Mouse (Mus musculus): ENCODE measurements around the gene Wnt9b.
"Not testable (repeated sequence)": the region's sequence is repeated elsewhere in the genome, so short reads cannot be mapped to it uniquely, and the experiment has no call there.

Gene Wnt9b

DNA sequence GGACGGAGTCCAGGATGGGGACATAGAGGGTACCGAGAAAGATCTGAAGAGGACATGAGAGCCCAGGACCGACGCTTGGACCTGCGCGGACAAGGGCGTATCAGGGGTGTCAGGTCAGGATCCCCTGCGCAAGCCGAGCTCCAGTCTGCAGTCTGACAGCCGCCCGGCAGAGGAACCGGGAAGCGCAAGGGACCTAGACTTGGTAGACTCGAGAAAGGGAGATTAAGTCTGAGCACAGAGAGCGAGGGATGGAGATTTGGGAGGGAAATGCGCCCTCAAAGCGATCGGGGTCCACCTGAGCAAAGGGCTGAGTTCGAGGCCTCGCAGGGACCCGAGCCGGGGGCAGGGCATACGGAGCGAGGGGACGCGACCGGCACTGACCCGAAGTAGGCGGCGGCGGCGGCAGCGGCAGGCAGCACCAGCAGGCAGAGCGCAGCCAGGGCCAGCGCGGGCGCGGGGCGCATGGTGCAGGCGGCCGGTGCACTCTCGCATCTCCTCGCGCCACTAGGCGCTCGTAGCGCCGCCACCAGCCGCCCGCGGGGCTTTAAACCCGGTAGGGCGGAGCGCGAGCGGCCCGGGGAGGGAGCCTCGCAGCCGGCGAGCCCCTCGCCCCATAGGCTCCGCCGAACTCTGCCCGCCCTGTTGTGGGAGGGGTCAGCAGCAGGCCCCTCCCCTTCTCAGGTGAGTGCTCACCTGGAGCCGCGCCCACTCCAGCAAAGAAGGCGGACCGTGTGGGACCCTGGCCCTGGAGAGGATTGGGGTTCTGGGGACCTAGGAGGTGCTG lies at the start of gene Wnt9b:
Wnt9b (minus strand) TSS at position 516 of the 784 bp plus-strand sequence.
- peak in 1 of 2 experiments; percentile 29 for DNase-seq (ENCODE audit: low spot score in 2 of 2)

DNA sequence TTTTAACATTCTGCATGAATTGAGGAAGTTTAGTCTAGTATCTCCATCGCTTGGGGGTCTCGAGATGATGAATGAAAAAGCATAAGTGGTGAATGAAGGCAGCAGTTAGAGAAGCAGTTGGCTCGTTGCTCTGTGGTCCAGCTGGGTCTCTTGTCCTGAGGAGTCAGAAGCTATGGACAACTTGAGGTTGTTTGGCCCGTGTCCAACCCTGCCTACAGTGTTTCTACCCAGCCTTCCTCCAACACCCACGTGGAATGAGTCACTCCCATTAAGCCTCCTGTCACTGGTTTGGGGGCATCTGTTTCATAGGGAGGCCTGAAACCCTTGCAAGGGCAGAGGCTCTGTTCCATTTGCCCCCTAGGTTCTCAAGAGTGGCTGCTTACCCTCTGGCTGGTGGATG lies 40.3 kb upstream of the Wnt9b start:
- no peak for DNase-seq (ENCODE audit: low spot score in 2 of 2)

- DNase-seq (ENCODE audit: low spot score in 2 of 2), result no peak
These were observed 30.5 kb upstream of the Wnt9b start for GRCm38 (mm10) chr11:103780152-103780551.

GRCm38 (mm10) chr11:103774228-103774530 lies 24.6 kb upstream of the Wnt9b start:
- DNase-seq (ENCODE audit: low spot score in 2 of 2), result no peak

- DNase-seq (ENCODE audit: low spot score in 2 of 2), result peak in 1 of 2 experiments; percentile 8
These were observed 24.0 kb upstream of the Wnt9b start, which contains the start of gene Wnt3 for GRCm38 (mm10) chr11:103773387-103774227. Wnt3 (plus strand) TSS chr11:103774150.

- no peak for DNase-seq (ENCODE audit: low spot score in 2 of 2)
These were observed 23.1 kb upstream of the Wnt9b start for GRCm38 (mm10) chr11:103772505-103773386.

- no peak for DNase-seq (ENCODE audit: low spot score in 2 of 2)
These were observed 21.7 kb upstream of the Wnt9b start for GRCm38 (mm10) chr11:103771160-103771817.

DNA sequence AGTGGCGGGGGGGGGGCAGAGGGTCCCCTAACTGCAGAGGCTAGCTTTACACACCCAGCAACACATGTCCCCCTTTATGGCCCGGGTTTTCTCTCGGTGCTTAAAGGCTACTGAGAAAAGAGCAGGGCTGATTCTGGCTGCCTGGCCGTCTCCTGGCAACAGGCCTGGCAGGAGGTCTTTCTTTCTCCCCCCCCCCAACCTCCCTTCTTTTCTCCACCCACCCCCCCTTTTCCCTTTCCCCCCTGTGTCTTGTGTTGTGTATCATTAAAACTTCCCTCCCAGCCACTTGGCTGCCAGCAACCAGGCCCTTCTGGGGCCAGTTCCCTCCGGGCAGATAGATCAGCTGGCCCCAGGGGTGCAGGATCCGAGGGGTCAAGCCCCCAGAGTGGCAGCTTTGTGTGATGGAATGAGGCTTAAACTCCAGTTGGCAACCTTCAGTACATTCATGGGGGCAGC lies 16.0 kb upstream of the Wnt9b start:
- no peak for DNase-seq (ENCODE audit: low spot score in 2 of 2)

DNA sequence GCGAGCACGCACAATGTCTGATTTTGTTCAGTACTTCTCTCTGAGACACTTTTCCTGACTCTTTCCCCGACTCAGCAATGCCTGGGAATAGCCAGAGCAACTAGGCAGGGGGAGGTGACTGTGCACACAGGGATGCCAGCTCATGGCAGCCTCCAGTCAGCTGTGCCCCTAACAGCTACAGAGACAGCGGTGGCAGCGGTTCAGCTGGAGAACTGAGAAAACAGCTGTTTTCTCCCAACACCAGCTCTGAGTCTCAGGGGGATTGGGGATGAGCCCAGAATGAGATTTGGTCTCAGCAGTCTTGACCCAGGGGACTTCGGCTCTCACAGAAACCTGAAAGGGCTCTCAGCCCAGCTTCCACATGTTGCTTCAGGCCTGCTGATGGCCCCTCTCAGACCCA lies 15.0 kb upstream of the Wnt9b start:
- DNase-seq (ENCODE audit: low spot score in 2 of 2), result no peak

GRCm38 (mm10) chr11:103763410-103764163 lies 14.0 kb upstream of the Wnt9b start:
- DNase-seq (ENCODE audit: low spot score in 2 of 2), result peak in 1 of 2 experiments; percentile 14

- not testable (repeated sequence) for DNase-seq (ENCODE audit: low spot score in 2 of 2)
These were observed 11.3 kb upstream of the Wnt9b start for GRCm38 (mm10) chr11:103760891-103761290.

- DNase-seq (ENCODE audit: low spot score in 2 of 2), result no peak
These were observed 10.5 kb upstream of the Wnt9b start for GRCm38 (mm10) chr11:103760101-103760500.

DNA sequence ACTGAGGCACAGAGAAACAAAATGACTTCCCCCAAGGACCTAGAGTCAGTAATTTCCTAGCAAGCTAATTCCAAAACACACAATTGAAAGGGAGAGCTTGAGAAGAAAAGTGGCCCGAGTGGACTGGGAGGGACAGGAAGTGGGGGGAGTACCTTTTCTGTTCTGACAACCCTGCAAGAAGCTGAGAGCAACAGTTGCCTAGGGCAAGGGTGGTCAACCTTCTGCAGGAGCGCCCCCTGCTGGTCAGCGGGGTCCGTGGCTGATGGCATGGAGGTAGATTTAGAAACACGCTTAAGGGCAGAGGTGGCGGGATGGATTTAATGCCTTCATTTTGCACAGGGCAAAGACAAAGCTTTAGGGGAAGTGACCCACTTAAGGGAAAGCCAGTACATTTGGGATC lies 9.1 kb upstream of the Wnt9b start:
- DNase-seq (ENCODE audit: low spot score in 2 of 2), result no peak

- no peak for DNase-seq (ENCODE audit: low spot score in 2 of 2)
These were observed 8.4 kb upstream of the Wnt9b start for GRCm38 (mm10) chr11:103758054-103758453.

DNA sequence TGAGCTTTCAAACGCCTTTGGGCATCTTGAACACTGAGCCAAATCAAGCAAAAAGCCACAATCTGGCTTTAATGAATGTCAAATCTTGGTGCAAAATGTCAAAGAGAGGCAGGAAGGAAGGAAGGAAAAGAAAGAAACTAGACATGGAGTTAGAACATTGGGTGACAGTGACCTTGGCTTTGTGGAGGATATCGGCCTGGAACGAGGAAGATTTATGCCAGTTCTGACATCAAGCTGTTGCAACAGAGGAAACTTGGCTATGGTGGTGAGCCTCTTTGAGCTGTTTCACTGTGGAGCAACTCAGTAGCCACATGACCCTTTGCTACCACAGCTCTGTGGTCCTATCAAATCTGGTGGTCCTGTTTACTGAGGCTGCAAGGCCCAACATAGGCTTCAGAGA lies 991 bp upstream of the Wnt9b start:
- DNase-seq (ENCODE audit: low spot score in 2 of 2), result no peak

- no peak for DNase-seq (ENCODE audit: low spot score in 2 of 2)
These were observed 14.4 kb downstream of the Wnt9b start for GRCm38 (mm10) chr11:103735046-103735781.

- no peak for DNase-seq (ENCODE audit: low spot score in 2 of 2)
These were observed 15.1 kb downstream of the Wnt9b start for GRCm38 (mm10) chr11:103734411-103735045.

- DNase-seq (ENCODE audit: low spot score in 2 of 2), result no peak
These were observed 15.7 kb downstream of the Wnt9b start for GRCm38 (mm10) chr11:103733961-103734360.

DNA sequence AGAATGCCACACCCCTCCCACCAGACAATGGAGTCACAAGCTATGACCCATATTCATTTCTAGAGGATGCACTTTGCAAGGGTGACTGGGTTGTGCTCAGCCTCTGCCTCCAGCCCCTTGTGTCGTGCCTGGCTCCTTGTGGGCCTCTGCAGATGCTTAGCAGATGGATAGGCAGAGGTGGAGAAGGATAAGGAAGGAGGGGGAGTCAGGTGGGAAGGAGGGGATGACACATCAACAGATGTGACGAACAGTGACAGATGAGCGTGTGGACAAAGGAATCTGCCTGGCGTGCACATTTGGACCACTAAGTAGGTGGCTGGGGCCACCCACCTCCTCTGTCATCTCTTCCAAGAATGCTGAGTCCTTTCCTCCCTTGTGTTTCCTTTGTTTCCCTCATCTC lies 16.6 kb downstream of the Wnt9b start:
- no peak for DNase-seq (ENCODE audit: low spot score in 2 of 2)
